ENCODE assay signal across 8 mouse cellular contexts in the genomic region with DNA sequence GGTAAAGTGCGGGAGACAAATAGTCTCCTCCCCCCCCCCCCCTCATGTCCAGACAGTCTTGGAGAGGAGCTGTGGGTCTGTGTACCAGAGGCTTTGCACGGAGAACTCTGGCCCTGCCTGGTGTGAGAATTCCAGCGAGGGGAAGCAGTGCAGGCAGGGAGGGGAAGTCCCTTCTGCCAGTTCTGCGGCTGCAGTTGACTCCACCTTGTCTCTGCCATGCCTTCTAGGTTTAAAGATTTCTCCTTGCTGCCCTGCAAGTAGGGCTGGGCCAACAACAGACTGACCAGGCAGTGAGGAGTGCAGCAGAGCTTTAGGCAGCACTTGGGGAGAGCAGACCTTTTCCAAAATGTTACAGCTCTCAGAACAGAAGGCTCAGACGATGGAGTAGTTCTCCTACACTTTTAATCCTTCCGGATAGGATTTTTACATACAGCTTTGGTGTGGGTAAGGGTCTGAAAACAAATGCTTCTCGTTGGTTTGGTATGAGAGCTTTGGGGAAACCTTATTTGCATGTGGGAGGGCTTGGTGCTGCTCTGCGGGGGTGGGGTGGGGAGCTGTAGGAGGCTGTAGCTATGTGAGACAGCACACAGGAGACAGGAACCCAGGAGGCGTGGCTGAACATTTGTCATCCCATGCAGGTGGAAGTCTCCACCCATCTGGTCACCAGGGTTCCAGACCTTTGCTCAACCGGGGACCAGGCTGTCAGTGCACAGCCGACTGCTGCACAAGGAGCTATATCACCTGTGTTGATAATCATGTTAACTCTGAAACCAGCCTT.
DNase-seq lines count a peak whose midpoint lies in the region; ATAC-seq and TF ChIP-seq lines count a peak whose summit lies in the region.

No protein-coding gene starts in this region.

- H3K9me3 ChIP-seq in heart, embryonic 14.5 days (ENCODE audit: control insufficient read depth, low read length), result no peaks in the 10 kb centered on the region
- no peaks in the 10 kb centered on the region for H3K9me3 ChIP-seq in forebrain, postnatal 0 days (ENCODE audit: low read length)
- no peaks in the 10 kb centered on the region for H3K9me3 ChIP-seq in midbrain, embryonic 11.5 days (ENCODE audit: control insufficient read depth, low read length)

- intact Hi-C loops in heart, postnatal 25 days (cut with DNase I), result no loop called here

- H3K4me2 ChIP-seq in heart, embryonic 14.5 days (ENCODE audit: low read length), result peak overlapping the region; percentile 63
- H3K4me2 ChIP-seq in forebrain, postnatal 0 days (ENCODE audit: low read depth), result no peak overlapping the region
- 0 out of 2 replicates have a peak overlapping the region, but pooled peaks have one; percentile 20 for H3K4me2 ChIP-seq in midbrain, embryonic 11.5 days

- H3K4me3 ChIP-seq in heart, embryonic 14.5 days (ENCODE audit: control insufficient read depth in 1 of 2, insufficient read depth in 1 of 2, low read depth in 1 of 2, low read length in 2 of 2), result peak overlapping the region; percentile 12 to 20; a peak in 3 of 4 replicates
- no peak overlapping the region for H3K4me3 ChIP-seq in forebrain, postnatal 0 days (ENCODE audit: low read depth, low read length)
- H3K4me3 ChIP-seq in midbrain, embryonic 11.5 days (ENCODE audit: low read depth, low read length), result no peak overlapping the region

- H3K27ac ChIP-seq in heart, embryonic 14.5 days (replicated peaks in 1 of 2; ENCODE audit: control insufficient read depth in 1 of 2, insufficient read depth in 1 of 2, low read depth in 2 of 2, low read length in 2 of 2), result no peak overlapping the region
- H3K27ac ChIP-seq in forebrain, postnatal 0 days (ENCODE audit: low read depth, low read length), result no peak overlapping the region
- no peak overlapping the region for H3K27ac ChIP-seq in midbrain, embryonic 11.5 days (ENCODE audit: low read depth, low read length)

- H3K4me1 ChIP-seq in heart, embryonic 14.5 days (ENCODE audit: control insufficient read depth in 2 of 2, insufficient read depth in 2 of 2, low read length in 2 of 2), result no peaks in the 10 kb centered on the region
- H3K4me1 ChIP-seq in forebrain, postnatal 0 days (ENCODE audit: insufficient read depth), result no peaks in the 10 kb centered on the region
- H3K4me1 ChIP-seq in midbrain, embryonic 11.5 days (ENCODE audit: control insufficient read depth, insufficient read depth, low read length), result peaks cover 3% of the 10 kb centered on the region

- no peaks in the 10 kb centered on the region for H3K27me3 ChIP-seq in heart, embryonic 14.5 days (ENCODE audit: control insufficient read depth, insufficient read depth, low read length)
- H3K27me3 ChIP-seq in forebrain, postnatal 0 days (ENCODE audit: insufficient read depth, low read length), result no peaks in the 10 kb centered on the region
- no peaks in the 10 kb centered on the region for H3K27me3 ChIP-seq in midbrain, embryonic 11.5 days (ENCODE audit: control insufficient read depth, insufficient read depth, low read length)

- whole genome bisulfite sequencing in heart, embryonic 14.5 days, result 4% methylated on average over 11 of the region's 11 CpGs
- 18% methylated on average over 11 of the region's 11 CpGs for WGBS in forebrain, postnatal 0 days
- WGBS in midbrain, embryonic 11.5 days, result 11% methylated on average over 11 of the region's 11 CpGs

- DNase-seq in heart, postnatal 25 days (ENCODE audit: low spot score), result no peak
- peak; percentile 52 for DNase-seq in ES-CJ7 (ENCODE audit: low read depth, low spot score)
- no peak for DNase-seq in forebrain, postnatal 0 days
- DNase-seq in midbrain, embryonic 11.5 days (ENCODE audit: low spot score, missing footprints), result peak; percentile 86
- DNase-seq in testis, postnatal 10 days (ENCODE audit: low spot score), result no peak
- DNase-seq in ovary, adult 18-20 months (ENCODE audit: low spot score), result no peak
- DNase-seq in right cerebral cortex, adult 18-20 months, result no peak

- no peaks in the 10 kb centered on the region for H3K36me3 ChIP-seq in heart, embryonic 14.5 days (ENCODE audit: control insufficient read depth, insufficient read depth, low read length)
- no peaks in the 10 kb centered on the region for H3K36me3 ChIP-seq in forebrain, postnatal 0 days (ENCODE audit: insufficient read depth)
- H3K36me3 ChIP-seq in midbrain, embryonic 11.5 days (ENCODE audit: control insufficient read depth, insufficient read depth, low read length), result no peaks in the 10 kb centered on the region

- peak; percentile 54; the same call in 1 of the 2 replicates for ATAC-seq in heart, embryonic 14.5 days (ENCODE audit: insufficient number of reproducible peaks, insufficient read depth, low FRiP score, low read depth)
- ATAC-seq in forebrain, postnatal 0 days, result 0 out of 2 replicates have a peak, but pooled peaks have one; percentile 16
- peak; percentile 67 for ATAC-seq in midbrain, embryonic 11.5 days (ENCODE audit: low FRiP score)

- TF ChIP-seq CTCF in forebrain, postnatal 0 days (IDR thresholded peaks at IDR 0.05; ENCODE audit: low read depth), result no peak

- peak overlapping the region; percentile 47 for H3K9ac ChIP-seq in heart, embryonic 14.5 days (ENCODE audit: low read length)
- no peak overlapping the region for H3K9ac ChIP-seq in forebrain, postnatal 0 days
- H3K9ac ChIP-seq in midbrain, embryonic 11.5 days (ENCODE audit: low read length), result 0 out of 2 replicates have a peak overlapping the region, but pooled peaks have one; percentile 1

Comparison
In these comparisons a context has a peak if more than half of its experiments do, and no peak if none do; other contexts are left out.
1. ATAC-seq: peak in every context shown above with its lines; median percentile 67 in midbrain, embryonic 11.5 days; 54 in heart, embryonic 14.5 days; 16 in forebrain, postnatal 0 days.
2. H3K4me3 ChIP-seq: peak in heart, embryonic 14.5 days (2 of 2); none in forebrain, postnatal 0 days (single experiment) and midbrain, embryonic 11.5 days (single experiment).
3. DNase-seq: peak in ES-CJ7 (single experiment) and midbrain, embryonic 11.5 days (single experiment); none in heart, postnatal 25 days (single experiment), forebrain, postnatal 0 days (single experiment), testis, postnatal 10 days (single experiment), ovary, adult 18-20 months (single experiment) and right cerebral cortex, adult 18-20 months (single experiment).